Mouse (Mus musculus) ZHBTc4 (cell line): ENCODE results near the gene Mical3.

Source experiments
- DNase-seq: peaks from one replicate; pipeline ENCODE4 v3.0.0-alpha.2; 2011; ENCODE audit warnings: low read depth, low spot score

Gene Mical3

DNA sequence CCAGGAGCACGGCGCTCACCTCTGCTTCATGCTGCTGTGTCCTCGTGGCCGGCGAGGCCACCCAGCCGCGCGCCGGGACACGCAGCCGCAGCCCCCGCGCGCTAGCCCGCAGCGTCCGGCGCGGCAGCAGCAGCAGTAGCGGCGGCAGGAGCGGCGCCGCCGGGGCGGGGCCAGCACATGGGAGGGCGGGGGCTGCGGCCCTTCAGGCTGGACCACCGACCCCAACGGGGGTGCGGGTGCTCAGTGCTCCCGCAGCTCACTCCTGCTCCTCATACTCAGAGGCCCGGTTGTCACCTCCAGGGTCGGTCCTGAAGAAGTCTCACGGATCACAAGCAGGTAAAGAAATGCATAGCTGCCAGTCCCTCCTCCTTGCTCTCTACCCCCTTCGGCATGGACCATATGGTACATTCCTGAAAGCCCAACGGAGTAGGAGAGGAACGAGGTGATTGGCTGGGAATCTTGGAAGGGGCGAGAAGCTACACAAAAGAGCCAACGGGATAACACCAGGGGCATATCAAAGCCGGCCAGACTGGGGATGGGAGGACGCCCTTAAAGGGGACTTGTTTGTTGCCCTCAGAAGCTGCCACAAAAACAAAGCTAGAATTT lies 20.7 kb downstream of the Mical3 start:
- peak; percentile 97 for DNase-seq

DNA sequence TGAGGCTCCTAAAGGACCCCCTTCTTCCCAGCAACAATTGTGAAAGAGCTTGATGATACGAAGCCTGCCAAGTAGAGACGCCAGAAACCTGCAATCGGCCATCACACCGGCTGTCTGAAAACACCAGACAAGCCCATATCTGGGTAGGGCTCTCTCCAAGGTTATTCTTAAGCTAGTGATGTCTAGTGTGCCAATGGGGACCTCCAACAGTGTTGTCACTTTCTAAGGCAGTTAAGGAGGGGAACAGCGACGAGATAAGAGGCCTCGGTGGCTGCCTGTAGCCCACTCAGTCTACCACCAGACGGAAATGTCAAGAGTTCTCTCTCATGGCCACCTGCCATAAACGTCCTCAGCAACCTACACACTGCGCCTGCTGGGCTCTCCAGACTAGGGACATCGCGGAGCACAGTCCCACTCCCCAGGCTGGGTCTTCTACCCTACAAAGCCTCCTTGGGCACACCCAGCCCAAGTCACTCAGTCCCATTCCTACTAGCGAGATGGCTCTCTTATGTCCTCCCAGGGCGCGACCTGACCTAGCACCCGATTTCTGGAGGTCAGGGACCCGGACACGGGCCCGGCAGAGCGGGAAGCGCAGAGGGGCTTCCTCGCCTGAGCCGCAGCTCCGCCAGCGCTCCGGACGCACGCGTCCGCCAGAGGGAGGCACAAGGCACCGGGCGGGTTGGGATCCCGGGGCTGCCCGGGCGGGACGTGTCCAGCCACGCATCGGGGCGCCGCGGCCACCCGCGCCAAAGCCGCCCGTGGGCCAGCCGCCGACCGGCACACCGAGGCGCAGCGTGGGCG lies 21.4 kb downstream of the Mical3 start:
- peak; percentile 50 for DNase-seq

DNA sequence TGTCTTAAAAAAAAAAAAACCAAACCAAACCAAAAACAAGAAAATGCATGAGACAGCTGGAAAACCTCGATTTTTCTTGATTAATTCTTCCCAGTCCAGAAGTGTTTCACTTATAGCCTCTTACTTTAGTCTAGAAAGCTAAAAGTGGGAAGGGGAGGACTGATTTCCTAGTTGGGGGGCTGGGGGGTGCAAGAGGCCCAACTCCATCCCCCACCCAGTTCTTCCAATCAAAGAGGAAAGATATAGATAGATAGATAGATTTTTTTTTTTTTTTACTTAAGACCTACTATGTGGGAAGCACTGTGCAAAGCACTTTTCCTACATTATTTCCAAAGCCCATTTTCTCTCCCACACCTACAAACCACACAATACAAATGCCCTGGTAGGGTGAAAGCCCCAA lies 22.7 kb downstream of the Mical3 start:
- DNase-seq: no peak

DNA sequence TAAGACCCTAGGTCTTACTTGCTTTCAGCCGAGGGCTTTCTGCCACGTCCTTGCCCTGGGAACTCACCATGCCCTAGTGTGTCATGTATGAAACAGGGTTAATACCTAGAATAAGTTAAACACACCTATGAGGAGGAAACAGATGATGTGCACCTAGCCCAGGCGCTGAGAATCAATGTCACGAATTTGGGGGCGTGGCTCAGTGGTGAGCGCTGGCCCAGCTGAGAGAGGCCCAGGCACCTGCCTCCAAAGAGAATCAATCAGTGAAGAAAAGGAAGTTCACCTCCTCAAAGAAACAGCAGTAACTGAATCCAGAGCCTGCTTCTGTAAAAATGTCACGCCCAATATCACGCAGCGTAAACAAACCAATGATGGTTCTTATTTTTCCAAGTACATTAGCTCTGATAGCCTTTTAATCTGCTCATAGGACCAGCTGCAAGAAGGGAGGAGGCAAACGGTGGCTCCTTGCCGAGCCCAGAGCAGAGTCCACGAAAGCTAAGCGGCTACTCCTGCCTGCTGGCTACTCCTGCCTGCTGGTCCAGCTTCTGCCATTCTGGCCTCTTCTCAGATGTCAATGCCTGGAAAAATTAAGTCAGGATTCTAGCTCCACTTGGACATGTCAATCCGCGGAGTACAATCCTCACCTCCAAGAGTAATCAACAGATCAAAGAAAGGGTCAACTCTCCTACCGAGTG lies 23.9 kb downstream of the Mical3 start:
- DNase-seq: no peak

DNA sequence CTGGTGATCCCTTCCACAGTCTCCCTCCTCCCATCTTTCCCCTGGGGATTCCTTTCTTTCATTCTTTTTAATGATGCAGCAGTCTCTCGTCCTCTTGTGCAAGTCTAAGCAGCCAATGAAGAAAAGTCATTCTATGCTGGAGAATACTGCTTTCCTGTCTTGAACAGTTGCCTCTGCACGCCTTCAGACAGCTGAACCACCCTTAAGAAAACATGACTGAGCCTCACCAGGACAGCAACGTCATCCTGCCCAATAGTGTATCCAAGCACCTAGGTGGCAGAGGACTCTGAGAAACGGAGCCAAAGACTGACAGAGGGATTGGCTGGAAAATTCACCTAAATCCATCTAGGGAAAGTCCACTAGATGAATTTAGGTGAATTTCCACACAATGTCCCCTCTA lies 25.1 kb downstream of the Mical3 start:
- DNase-seq: no peak

DNA sequence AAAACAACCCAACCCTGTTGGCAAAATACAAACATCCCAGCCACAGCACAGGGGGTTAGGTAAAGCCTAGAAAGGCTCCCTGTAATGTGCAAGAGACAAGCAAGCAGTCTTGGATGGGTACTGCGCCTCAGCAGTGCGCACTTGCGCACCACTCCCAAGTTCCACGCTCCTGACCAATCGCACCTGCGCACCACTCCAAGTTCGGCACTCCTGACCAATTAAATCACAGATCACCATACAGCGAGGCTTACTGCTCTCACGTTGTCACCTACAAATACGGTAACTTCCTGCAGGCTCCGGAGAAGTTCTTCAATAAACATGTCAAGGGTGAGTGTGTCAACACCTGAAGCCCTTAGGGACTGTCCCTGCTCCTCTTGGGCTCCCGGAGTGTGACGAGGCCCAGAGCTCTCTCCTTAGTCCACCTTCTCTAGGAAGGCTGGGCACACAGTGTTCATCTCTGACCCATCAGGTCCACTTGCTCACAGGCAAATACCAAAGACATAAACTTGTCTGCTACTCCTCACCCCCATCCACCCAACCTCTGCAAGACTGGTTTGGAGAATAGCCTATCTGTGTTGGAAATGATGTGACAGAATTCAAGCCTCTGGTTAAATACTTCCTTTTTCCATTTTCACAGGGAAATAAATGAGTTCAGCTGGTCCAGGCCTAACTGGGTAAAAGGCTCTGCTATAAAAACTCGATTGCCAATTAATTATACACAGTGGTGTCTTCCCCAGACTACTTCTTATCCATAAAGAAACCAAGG lies 27.2 kb downstream of the Mical3 start:
- peak; percentile 55 for DNase-seq

DNA sequence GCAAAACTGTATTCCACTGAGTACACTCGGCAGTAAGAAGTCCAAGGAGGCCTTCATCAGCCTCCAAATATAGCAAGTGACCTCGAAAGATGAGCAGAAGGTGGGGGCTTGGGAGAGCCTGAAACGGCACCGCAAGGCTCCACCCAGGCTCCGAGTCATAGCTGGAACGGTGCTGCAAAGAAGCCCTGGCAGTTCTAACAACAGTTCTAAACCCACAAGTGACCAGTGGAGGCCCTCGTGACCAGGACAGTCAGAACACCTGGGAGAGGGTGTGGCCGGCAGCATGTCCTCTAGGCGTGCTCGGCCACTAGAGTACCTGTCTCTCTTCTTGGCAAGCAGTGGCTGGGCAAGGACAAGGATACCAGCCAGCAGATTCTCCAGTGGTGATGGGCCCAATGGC lies 27.9 kb downstream of the Mical3 start:
- DNase-seq: no peak

DNA sequence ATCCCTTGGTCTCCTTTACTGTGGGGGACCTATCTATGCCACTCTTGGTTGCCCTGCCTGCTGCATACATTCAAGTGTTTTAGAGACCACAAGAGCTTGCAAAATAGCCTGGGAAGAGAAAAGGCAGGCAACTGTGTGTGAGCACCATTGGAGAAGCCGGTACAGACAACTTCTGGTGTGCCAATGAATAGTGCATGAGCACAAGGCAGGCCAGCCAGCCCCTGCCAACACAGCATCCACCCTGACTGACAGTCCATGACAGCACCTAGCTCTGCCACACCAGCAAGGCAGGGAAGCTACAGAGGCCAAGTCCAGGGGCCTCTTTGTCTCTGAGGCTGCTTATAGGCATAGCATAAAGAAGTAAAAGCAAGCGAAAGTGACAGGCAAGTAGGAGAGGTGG lies 28.7 kb downstream of the Mical3 start:
- no peak for DNase-seq

DNA sequence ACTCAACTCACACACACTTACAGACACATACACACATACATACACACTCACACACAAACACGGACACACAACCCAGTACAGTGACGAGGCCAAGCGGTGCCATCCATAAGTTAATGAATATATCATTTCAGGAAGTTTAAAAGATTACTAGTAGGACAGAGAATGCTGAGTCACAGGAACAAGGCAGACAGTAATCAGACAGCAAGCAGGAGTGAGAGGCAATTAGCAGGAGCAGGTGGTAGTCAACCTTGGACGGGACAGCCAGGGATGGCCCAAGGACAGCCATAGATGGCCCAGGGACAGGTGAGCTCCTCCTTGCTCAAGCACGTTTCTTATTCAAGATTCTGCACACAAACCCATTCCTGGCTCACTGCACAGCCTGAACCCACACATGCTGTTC lies 29.6 kb downstream of the Mical3 start:
- no peak for DNase-seq

DNA sequence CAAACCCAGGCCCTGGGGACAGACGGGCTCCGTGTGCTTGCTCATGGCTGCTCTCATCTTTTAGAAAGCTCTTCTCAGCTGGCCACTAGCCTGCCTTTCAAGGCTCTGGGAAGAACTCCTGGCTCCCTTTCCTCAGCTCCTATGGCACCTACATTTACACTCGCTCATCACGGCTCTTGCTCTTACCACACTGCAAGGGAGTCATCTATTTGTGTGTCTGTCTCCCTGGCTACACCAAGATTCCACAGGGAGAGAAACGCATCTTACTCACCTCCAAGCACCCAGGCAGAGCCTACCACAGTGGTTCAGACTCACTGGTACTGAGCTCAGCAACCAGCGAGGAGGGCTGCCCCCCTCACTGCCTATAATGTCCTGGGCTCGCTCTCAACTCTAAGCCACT lies 31.0 kb downstream of the Mical3 start:
- DNase-seq: no peak

DNA sequence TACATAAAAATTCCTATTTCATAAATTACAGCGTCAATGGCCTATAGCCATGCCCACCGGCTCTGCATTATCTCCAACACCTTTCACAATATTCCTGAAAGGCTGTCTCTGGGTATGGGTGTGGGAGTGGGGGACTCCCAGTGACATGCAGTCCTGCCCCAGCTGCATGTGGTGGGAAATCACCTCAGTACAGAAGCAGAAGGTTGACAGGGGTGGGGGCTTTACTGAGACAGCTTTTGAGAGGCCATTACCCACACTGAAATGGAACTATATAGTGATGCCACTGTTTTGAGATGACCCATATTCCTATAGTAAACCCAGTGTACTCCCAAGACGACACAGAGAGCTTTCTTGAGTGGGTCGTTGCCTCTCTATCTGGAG lies 31.6 kb downstream of the Mical3 start:
- DNase-seq: no peak

DNA sequence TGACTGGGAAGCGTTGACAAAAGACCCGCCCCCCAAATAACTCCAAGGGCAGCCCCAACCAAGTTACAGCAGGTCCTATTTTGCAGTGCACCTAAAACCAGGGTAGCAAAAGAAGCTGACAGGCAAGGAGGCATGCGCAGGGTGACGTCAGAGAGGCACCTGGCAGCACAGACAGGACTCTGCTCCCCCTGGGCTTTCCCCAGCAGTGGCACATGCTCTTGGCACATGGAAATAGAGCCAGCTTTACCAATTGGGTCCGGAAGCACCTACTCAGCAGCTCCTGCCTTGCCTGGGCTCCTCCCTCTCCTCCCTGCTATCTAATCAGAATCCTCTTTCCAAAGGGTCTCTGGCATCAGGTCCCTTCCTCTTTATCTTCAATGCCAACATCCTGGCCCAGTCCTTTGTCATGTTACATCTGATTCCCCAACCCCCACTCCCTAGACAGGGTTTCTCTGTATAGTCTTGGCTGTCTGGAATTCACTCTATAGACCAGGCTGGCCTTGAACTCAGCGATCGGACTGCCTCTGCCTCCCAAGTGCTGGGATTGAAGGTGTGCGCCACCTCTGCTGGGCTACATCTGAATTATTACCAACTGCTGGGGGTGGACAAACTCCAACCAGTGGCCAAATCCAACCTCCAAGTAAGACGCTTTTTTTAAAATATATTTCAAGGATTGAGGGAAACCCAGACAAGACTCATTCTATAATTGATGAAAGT lies 32.1 kb downstream of the Mical3 start:
- no peak for DNase-seq

DNA sequence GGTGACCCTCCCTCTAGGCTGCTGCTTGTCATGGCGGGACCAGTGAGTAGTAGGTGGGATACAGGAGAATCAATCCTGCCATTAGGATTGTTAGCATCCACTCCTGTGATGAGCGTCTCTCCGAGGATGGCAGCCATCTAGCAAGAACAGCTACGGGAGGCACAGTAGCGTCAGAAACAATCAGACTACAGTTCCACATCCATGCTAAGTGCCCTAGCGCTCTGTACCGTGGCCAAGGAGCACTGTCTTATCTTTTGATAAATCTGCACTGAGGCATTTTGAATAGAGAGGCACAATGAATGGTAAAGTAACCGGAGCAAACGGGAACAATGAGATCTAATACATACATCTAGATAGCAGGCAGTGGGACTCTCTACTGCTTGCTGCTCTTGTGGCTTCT lies 32.7 kb downstream of the Mical3 start:
- DNase-seq: no peak

DNA sequence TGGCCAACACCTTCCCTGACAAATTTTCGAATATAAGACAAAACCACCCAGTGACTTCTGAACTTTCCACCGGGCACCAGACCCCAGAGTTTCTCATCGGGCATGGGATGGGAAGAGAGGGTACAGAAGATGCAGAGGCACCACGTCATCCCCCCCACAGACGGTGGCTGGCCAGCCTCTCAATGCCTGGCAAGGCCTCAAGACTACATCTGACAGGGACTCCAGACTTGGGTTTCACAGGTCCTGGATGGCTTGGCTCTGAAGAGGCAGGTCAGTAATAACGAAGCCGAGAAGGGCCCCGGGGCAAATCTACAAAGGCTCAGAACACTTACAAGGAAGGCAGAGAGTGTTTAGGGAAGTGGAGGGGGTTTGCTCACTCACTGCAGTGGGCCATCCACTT lies 33.9 kb downstream of the Mical3 start:
- no peak for DNase-seq

DNA sequence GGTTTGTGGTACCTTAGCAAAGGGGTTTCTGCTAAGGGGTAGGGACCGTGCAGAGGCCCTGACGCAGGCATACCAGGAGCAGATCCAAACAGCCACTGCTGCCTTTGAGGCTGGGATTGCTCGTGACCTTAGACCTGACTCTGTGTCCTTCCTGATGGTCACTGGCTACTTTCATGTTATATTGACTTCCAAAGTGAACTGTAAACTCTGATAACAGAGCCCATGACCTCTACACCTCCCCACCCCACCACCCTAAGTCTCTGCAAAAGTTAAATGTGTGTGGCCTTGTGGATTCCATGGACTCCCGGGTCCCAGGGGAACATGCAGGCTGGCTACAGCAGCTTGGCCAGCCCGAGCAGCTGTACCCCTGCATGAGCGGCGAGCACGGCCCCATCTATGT lies 34.4 kb downstream of the Mical3 start:
- no peak for DNase-seq

DNA sequence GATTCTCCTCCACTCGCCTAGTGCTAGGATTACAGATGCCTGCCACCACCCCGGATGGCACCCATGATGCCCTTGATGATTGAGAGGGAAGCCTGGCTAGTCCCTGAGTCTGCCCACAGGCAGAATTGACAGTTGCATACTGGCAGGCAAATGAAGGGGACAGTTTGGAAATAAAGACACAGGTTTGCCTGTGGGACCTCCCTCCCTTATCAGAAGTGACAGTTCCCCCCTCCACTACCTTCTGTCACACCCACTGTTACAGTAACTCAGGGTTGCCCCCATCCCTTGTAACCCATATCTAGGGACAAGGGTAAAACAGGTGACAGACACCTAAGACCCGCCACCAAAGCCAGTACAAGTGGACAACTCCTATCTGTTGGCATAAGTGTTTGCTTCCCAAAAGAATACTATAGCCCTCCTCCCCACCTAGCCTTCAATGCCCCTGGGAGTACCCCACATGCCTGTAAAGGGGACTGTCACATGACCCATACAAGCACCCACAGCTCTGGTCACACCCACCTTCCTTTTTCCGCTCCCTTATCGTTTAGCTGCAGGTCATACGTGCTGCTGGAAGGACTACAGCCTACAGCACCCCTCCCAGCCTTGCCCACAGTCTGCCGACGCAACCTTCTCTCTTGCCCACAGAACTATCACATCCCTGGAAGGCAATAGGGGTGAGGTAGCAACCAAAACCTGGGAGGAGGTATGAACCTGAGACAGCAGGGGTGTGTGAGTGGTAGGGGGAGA lies 37.0 kb downstream of the Mical3 start:
- DNase-seq: no peak

DNA sequence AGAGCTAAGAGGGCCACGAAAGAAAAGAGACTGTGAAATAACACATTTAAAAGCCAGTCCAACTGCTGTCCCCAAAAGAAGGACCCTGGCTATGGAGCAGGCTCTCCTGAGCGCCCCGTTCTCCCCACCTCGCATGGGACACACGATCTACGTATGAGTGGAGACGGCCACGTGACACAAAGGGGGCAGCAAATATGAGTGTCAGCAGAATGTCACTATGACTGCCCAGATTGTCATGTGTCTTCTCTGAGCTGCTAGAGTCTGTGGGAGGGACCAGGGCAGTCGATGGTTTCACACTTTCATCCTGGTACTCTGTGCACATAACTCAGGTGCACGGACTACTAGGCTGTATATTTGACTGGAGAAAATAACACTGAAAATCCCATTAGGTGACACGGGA lies 40.0 kb downstream of the Mical3 start:
- DNase-seq: no peak

DNA sequence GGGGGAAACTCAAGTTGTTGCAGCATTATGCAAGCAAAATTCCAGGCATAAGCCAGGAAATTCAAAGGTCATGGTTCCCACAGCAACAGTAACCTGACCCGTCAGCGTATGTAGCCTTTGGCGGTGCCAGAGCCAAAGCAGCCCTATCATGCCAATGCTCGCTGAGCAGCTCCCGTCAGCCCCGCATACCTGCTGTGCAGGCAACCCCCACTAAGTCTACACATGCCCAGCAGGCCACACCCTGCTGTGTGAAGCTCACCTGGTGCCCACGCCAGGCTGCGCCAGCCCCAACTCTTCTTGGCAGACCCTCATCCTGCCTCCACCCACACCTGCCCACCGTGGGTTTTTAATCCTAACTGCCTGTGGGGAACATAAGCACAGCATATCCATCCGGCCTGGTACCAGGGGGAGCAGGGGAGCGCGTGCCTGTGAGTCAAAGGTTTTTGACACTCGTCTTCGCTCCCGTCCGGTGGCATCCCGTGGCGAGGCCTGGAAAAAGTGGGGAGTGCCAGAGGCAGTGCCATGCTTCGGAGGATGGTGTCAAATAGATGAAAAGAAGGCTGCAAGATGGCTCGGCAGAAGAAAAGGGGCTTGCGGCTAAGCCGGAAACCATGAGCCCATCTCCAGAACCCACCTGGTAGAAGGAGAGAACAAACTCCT lies 43.1 kb downstream of the Mical3 start:
- DNase-seq: peak; percentile 30

DNA sequence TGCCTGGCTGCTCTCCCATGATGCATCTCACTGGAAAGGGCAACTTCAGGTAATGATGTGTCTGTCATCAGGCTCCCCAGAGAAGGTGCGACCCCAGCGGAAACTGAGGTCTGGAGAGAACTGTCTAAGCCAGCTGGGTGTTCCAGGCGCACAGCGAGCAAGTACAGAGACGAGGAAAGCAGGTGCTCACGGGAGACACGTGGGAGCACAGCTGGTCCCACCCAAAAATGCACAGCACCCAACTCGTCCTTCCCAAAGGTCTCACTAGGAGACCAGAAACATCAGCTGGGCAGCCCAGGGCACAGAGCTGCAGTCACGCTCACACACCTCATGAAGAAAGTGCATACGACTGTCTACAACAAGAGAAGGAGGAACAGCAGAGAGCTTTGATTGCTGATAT lies 43.7 kb downstream of the Mical3 start:
- no peak for DNase-seq

DNA sequence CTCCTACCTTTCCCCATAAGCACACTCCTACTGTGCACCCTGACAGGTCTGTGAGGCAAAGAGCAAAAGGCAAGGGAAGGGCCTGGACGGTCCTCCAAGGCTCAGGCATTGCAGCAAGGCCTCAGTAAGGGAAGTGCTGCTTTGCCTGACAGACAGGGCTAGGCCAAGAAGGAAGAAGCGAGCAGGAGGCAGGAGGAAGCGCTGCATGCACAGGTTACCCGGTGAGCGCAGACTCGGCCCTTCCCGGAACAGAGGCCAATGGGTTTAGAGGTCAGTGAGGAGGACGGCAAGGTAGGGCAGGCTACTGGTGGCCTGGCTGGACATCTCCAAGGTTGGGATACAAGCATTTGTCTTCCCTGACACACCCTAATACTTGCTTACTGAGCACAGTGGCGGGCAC lies 44.6 kb downstream of the Mical3 start:
- DNase-seq: no peak
